Mouse (Mus musculus): ENCODE data around the gene Ntsr1. TPM values are rescaled to one million over a fixed set of nuclear protein-coding genes. Genes with fewer than 3 reads are reported as not detected.

Gene Ntsr1
- total and polyA plus RNA-seq, 2 experiments from 2014 or later = 0.40 to 1.1 TPM

DNA sequence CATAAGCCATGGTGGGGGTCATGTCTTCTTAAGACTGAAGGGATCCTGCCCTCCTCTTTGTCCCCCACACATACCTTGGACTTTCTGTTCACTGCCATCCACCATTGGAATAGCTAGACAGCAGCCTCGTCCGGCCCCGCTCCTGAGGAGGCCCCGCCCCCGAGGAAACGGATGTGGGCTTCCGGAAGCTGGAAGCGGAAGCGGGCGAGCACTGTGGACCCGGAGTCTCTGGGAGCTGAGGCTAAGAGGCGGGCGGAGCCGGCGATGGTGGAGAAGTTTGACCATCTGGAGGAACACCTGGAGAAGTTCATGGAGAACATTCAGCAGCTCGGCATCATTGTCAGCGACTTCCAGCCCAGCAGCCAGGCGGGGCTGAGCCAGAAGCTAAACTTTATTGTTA, 45.3 kb downstream of the Ntsr1 start:
- ATAC-seq (ENCODE audit: insufficient read depth, low read depth) (no peak), DNase-seq (ENCODE audit: low spot score) (no peak)
- Histone ChIP-seq H3K36me3 (replicated peaks; ENCODE audit: control insufficient read depth, insufficient read depth, low read length) (no peaks in the 10 kb centered on the region), H3K4me1 (ENCODE audit: control insufficient read depth, insufficient read depth) (no peaks in the 10 kb centered on the region), H3K27me3 (ENCODE audit: control insufficient read depth, insufficient read depth, low read length) (no peaks in the 10 kb centered on the region), H3K9me3 (replicated peaks; ENCODE audit: control insufficient read depth, low read length) (no peaks in the 10 kb centered on the region), H3K27ac (ENCODE audit: low read depth) (no peak overlapping the region), H3K9ac (replicated peaks; ENCODE audit: low read depth, low read length) (no peak overlapping the region), H3K4me2 (ENCODE audit: low read depth, low read length) (no peak overlapping the region), H3K4me3 (ENCODE audit: low read depth, low read length) (no peak overlapping the region)
- TF ChIP-seq CTCF (IDR thresholded peaks at IDR 0.05; ENCODE audit: low read depth) (no peak), EP300 (IDR thresholded peaks at IDR 0.05; ENCODE audit: low read depth) (no peak)
- WGBS = 64% methylated on average over 18 of the region's 18 CpGs

DNA sequence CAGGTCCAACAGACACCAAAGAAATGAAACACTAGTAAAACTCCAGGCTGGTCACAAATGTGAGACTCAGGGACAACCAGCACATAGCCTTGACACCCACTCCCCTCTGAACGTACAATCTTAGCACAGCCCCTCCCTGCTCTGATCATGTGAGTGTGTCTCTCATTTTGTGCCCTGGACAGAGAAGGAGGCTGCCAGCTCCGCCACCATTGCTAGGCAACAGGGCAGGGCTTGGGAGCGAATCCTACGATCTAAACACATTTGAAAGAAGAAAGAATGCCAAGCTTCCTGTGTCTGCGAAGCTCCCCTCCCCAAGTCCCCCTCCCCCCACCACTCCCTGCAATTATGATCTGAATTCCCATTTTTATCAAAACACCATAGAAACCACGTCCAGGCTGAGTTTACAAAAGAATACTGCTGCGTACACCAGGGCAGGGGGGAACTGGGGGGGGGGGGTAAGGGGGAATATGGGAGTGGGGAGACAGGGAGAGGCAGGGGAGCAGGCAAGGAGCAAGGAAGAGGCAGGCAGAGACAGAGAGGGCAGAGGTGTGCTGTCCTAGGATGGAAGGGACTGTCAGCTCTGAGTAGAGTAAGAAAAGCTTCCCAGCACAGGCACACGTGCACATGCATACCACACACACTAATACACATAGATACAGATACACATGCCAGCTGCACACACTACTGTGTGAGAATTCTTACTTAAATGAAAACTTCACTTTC, 47.8 kb downstream of the Ntsr1 start:
- Histone ChIP-seq H3K4me3 (ENCODE audit: low read depth, low read length) (no peak overlapping the region), H3K9me3 (replicated peaks; ENCODE audit: control insufficient read depth, low read length) (no peaks in the 10 kb centered on the region), H3K9ac (replicated peaks; ENCODE audit: low read depth, low read length) (no peak overlapping the region), H3K4me1 (ENCODE audit: control insufficient read depth, insufficient read depth) (no peaks in the 10 kb centered on the region), H3K36me3 (replicated peaks; ENCODE audit: control insufficient read depth, insufficient read depth, low read length) (no peaks in the 10 kb centered on the region), H3K27me3 (ENCODE audit: control insufficient read depth, insufficient read depth, low read length) (no peaks in the 10 kb centered on the region), H3K27ac (ENCODE audit: low read depth) (no peak overlapping the region), H3K4me2 (ENCODE audit: low read depth, low read length) (no peak overlapping the region)
- TF ChIP-seq CTCF (IDR thresholded peaks at IDR 0.05; ENCODE audit: low read depth) (no peak), EP300 (IDR thresholded peaks at IDR 0.05; ENCODE audit: low read depth) (no peak)
- WGBS = 34% methylated on average over 8 of the region's 8 CpGs
- DNase-seq (ENCODE audit: low spot score) (no peak), ATAC-seq (ENCODE audit: insufficient read depth, low read depth) (no peak)

DNA sequence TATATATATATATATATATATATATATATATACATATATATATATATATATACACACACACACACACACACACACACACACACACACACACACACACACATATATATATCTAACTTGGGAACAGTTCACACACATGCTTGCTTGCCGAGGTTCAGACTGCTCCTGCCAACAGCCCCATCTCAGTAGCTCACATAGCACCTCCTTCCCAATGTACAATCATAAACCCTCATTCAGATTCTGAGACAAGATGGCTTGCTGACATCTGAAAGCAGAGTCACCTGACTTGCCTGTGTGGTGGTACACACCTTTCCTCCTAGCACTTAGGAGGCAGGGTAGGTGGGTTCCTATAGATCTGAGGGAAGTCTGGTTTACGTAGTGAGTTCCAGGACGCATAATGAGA, 52.6 kb downstream of the Ntsr1 start:
- Histone ChIP-seq H3K27ac (ENCODE audit: low read depth) (no peak overlapping the region), H3K4me3 (ENCODE audit: low read depth, low read length) (no peak overlapping the region), H3K27me3 (ENCODE audit: control insufficient read depth, insufficient read depth, low read length) (no peaks in the 10 kb centered on the region), H3K36me3 (replicated peaks; ENCODE audit: control insufficient read depth, insufficient read depth, low read length) (no peaks in the 10 kb centered on the region), H3K4me1 (ENCODE audit: control insufficient read depth, insufficient read depth) (no peaks in the 10 kb centered on the region), H3K9ac (replicated peaks; ENCODE audit: low read depth, low read length) (no peak overlapping the region), H3K4me2 (ENCODE audit: low read depth, low read length) (no peak overlapping the region), H3K9me3 (replicated peaks; ENCODE audit: control insufficient read depth, low read length) (no peaks in the 10 kb centered on the region)
- WGBS = 67% methylated on average over 3 of the region's 3 CpGs
- no peak for TF ChIP-seq CTCF (IDR thresholded peaks at IDR 0.05; ENCODE audit: low read depth)
- TF ChIP-seq EP300 (IDR thresholded peaks at IDR 0.05; ENCODE audit: low read depth) = no peak
- ATAC-seq (ENCODE audit: insufficient read depth, low read depth) = no peak
- no peak for DNase-seq (ENCODE audit: low spot score)

DNA sequence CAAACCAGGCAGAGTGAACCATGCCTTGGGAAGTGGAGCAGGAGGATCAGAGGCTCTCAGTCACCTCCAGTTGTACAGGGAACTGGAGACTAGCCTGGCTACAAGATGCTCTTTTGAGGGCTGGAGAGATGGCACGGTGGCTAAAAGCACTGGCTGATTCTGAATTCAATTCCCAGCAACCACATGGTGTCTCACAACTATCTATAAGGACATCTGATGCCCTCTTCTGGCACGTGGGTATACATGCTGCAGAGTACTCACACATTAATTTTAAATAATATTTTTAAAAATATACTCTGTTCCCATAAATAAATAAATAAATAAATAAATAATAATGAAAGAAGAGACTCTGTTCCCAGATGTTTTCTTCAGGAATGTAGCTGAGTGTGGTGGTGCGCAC, 55.4 kb downstream of the Ntsr1 start:
- TF ChIP-seq CTCF (IDR thresholded peaks at IDR 0.05; ENCODE audit: low read depth) (no peak), EP300 (IDR thresholded peaks at IDR 0.05; ENCODE audit: low read depth) (no peak)
- Histone ChIP-seq H3K4me1 (ENCODE audit: control insufficient read depth, insufficient read depth) (no peaks in the 10 kb centered on the region), H3K36me3 (replicated peaks; ENCODE audit: control insufficient read depth, insufficient read depth, low read length) (no peaks in the 10 kb centered on the region), H3K9ac (replicated peaks; ENCODE audit: low read depth, low read length) (no peak overlapping the region), H3K27me3 (ENCODE audit: control insufficient read depth, insufficient read depth, low read length) (no peaks in the 10 kb centered on the region), H3K9me3 (replicated peaks; ENCODE audit: control insufficient read depth, low read length) (no peaks in the 10 kb centered on the region), H3K4me2 (ENCODE audit: low read depth, low read length) (no peak overlapping the region), H3K27ac (ENCODE audit: low read depth) (no peak overlapping the region), H3K4me3 (ENCODE audit: low read depth, low read length) (no peak overlapping the region)
- 51% methylated on average over 3 of the region's 3 CpGs for WGBS
- DNase-seq (ENCODE audit: low spot score) (no peak), ATAC-seq (ENCODE audit: insufficient read depth, low read depth) (no peak)

DNA sequence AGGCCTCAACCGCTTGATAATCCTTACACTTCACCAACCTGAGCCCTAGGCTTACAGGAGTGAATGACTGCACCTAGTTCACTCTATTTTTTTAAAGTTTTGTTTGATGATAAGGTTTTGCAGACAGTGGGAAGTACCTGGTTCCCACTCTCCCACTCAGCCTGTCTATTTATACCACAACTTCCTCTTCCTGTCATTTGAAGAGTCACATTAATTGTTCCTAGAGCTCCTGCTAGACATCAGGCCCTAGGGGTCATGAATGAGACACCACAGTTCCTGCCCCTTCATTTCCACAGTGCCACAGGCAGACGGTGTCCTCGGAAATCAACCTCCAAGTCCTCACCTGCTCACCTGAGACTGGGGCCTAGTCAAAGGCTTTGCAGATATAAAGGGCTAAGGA, 56.7 kb downstream of the Ntsr1 start:
- H3K9me3 ChIP-seq (replicated peaks; ENCODE audit: control insufficient read depth, low read length) = no peaks in the 10 kb centered on the region
- H3K4me1 ChIP-seq (ENCODE audit: control insufficient read depth, insufficient read depth) = no peaks in the 10 kb centered on the region
- no peak for TF ChIP-seq EP300 (IDR thresholded peaks at IDR 0.05; ENCODE audit: low read depth)
- ATAC-seq (ENCODE audit: insufficient read depth, low read depth) (no peak), DNase-seq (ENCODE audit: low spot score) (no peak)
- H3K27ac ChIP-seq (ENCODE audit: low read depth) = no peak overlapping the region
- H3K36me3 ChIP-seq (replicated peaks; ENCODE audit: control insufficient read depth, insufficient read depth, low read length) = no peaks in the 10 kb centered on the region
- H3K27me3 ChIP-seq (ENCODE audit: control insufficient read depth, insufficient read depth, low read length) = no peaks in the 10 kb centered on the region
- no peak overlapping the region for H3K4me3 ChIP-seq (ENCODE audit: low read depth, low read length)
- no peak overlapping the region for H3K9ac ChIP-seq (replicated peaks; ENCODE audit: low read depth, low read length)
- 57% methylated on average over 3 of the region's 3 CpGs for WGBS
- H3K4me2 ChIP-seq (ENCODE audit: low read depth, low read length) = no peak overlapping the region

DNA sequence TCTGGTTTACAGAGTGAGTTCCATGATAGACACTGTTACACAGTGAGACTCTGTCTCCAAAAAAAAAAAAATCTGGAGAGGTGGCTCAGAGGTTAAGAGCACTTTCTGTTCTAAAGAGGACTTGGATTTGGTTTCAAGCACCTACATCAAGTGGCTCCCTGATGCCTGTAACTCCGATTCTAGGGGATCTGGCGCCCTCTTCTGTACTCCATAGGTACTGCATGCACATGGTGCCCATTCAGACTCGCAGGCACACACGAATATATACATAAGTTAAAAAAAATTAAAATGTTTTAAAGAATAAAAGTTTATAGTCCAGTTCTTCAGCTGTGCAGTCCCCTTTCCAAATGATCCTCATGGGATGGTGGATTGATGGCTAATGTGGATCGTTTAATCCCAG, 60.5 kb downstream of the Ntsr1 start:
- Histone ChIP-seq H3K4me3 (ENCODE audit: low read depth, low read length) (no peak overlapping the region), H3K9ac (replicated peaks; ENCODE audit: low read depth, low read length) (no peak overlapping the region), H3K9me3 (replicated peaks; ENCODE audit: control insufficient read depth, low read length) (no peaks in the 10 kb centered on the region), H3K27me3 (ENCODE audit: control insufficient read depth, insufficient read depth, low read length) (no peaks in the 10 kb centered on the region), H3K4me2 (ENCODE audit: low read depth, low read length) (no peak overlapping the region), H3K27ac (ENCODE audit: low read depth) (no peak overlapping the region), H3K36me3 (replicated peaks; ENCODE audit: control insufficient read depth, insufficient read depth, low read length) (no peaks in the 10 kb centered on the region), H3K4me1 (ENCODE audit: control insufficient read depth, insufficient read depth) (no peaks in the 10 kb centered on the region)
- ATAC-seq (ENCODE audit: insufficient read depth, low read depth) (no peak), DNase-seq (ENCODE audit: low spot score) (no peak)
- WGBS = 48% methylated on average over 5 of the region's 5 CpGs
- TF ChIP-seq EP300 (IDR thresholded peaks at IDR 0.05; ENCODE audit: low read depth) = no peak
- peak; percentile 24; the same call in 1 of the 2 replicates for TF ChIP-seq CTCF (IDR thresholded peaks at IDR 0.05; ENCODE audit: low read depth)

All from heart, postnatal 0 days (tissue).